Mouse (Mus musculus) heart, postnatal 14 days (tissue): ENCODE results near the gene Ranbp3. TPM values are rescaled to one million over a fixed set of nuclear protein-coding genes. Genes with fewer than 3 reads are reported as not detected.

Experiments
- DNase-seq, 2 experiments: peaks; one replicate each; pipeline ENCODE4 v3.0.0; 2021 to 2022
- intact Hi-C: fragments of 180-260 bp; cut with DNase I; formaldehyde crosslinking; loops from one replicate; pipeline ENCODE4 v1.15.1; 2025
- total RNA-seq, 2 experiments: library from RNA; stranded (reverse); gene quantifications; 2 replicates each; pipeline ENCODE4 v1.2.3; 2021

Gene Ranbp3
- total RNA-seq, 2 experiments from 2014 or later, result 41.8 to 44.7 TPM

DNA sequence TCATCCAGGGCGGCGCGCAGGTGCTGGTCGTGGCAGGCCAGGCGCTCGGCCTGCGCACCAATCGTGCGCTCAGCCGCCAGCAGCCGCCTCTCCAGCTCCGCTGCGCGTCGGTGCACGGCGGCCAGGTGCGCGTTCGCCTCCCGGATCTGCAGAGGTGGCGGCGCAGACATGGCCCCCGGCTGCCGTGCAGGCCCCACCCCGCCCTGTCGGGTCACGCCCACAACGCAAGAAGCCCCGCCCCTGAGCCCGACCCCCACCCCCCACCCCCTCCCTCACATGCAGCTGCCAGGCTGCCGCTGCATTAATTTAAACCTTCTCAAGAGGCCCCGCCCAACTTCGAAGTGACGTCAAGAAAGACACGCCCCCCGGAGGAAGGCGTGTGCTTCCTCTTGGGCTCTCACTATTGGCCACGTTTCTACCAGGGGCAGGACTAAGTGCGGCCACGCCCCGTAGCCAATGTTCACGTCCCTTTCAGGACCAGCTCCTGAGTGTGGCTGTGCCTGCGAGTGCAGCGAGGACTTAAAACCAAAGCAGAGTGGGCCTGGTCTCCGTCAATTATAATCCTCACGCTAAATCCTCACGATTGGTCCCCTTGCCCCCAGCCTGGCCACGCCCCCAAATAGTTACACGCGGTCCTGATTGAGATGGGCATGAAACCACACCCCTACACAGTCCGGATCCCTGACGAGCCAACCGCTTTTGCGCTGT, 43.7 kb downstream of the Ranbp3 start:
- intact Hi-C loops, result no loop called here
- peak; percentile 92 to 96 for DNase-seq

DNA sequence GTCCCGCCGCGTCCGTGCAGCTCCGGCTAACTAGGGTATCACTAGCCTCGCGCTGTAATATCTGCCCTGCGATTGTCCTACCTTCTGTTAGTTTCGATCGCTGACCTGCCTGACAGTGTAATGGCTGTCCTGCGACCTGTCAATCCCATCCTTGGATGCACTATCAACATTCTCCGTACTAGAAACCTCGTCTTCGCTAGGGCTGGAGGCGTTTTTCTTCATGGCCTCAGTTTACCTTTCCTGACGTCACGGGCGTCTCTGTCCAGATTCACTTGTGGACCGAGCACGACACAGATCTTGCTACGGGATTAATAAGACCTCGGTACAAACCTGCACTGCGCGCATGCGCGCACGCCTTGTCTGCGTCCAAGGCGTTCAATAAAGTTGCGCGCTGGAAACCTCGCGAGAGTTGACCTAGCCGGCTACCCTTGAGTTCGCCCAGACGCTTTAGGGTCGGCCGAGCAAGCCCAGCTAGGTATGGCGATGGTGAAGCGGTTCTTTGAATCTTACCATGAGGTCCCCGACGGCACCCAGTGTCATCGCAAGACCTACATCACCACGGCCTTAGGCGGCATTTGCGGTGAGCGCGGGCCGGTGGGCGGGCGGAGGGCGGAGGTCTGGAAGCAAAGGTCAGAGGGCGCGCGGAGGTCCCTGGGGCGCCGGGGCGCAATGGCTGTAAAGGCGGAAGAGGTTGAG, 44.4 kb downstream of the Ranbp3 start, which contains the start of the genes Ndufa11 and Vmac:
Gene Ndufa11 (plus strand): TSS at position 405 of the 696 bp plus-strand sequence.
Gene Vmac (minus strand): TSS at position 660 of the 696 bp plus-strand sequence.
- intact Hi-C loops, result loop anchor here (2.0 kb wide), 1 partner anchor 39 kb away; the partner anchor contains the start of gene Nrtn
- peak; percentile 95 to 96 for DNase-seq

DNA sequence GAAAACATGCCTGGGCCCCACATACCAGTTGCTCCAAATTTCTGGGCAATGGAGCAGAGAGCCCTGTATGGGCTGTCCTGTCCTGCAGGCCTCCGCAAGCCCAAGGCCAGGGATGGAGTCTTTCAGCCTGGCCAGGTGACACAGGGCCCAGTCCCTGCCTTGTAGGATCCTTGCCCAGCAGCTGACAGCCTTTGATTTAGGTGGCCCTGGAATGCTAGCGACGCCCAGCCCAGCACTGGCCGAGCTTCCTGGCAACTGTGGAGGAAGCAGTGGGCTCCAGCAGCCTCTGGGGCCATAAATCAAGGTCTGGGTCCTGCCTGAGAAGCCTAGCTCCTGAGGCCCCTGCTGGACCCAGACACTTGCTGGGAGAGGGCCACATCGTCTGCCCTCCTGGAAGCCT, 49.3 kb downstream of the Ranbp3 start:
- intact Hi-C loops, result no loop called here
- DNase-seq, result no peak

DNA sequence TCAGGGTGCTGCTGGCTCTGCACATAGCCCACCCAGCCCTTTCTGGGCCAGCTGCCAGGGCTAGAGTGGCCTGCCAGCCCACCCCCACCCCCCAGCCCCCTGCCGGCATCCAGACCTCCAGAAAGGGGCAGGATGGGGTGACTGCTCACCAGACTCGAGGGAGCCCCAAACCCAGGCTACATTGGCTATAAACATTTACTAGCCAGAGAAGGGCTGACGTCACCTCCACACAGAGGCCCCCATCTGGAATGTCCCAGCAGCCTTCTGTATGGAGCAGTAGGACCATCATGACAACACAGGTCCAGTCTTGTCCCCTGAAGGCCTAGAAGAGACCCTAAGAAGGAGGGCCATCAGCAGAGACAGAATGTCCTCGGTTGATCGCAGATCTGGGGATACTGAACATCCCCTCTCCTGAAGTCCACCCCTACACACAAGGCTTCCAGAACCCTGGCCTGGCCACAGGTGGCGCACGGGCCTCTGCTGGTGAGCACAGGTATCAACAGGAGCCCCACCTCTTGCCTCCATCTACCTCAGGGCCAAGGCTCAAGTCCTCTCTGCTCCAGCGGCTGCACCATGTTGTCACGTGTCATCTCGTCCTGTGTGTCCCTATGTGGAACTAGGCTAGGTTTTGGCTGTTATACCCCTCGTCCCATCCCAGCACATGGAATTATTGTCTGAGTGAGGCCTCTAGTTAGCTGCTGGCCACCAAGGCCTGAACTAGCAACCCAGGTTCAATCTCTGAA, 50.5 kb downstream of the Ranbp3 start:
- intact Hi-C loops, result no loop called here
- no peak for DNase-seq

DNA sequence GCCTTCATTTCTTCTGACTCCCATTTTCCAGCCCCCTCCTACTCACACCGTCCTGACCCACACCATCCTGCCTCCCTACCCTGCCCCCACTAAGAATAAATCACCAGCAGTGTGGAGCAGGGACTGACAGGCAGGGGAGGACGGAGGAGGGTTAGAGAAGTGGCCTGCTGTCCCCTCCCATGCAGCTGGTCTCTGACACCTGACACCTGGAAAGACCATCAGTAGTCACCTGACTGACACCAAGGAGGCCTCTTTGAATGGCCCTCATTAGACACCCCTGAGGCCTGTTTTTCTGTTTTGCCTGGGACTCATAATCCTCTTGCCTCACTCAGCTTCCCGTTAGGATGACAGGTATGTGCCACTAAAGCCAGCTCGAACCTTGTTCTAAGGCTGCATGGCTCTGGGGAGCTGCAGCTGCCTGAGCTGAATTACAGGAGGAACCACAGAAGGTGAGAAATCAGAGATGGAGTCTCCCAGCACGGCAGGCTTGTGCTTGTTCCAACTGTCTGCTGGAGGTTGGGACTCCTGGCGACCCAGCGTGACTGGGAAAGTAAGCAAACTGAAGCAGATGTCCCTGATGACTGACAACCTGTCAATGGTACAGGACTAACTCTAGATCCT, 54.0 kb downstream of the Ranbp3 start:
- no peak for DNase-seq
- intact Hi-C loops, result no loop called here

DNA sequence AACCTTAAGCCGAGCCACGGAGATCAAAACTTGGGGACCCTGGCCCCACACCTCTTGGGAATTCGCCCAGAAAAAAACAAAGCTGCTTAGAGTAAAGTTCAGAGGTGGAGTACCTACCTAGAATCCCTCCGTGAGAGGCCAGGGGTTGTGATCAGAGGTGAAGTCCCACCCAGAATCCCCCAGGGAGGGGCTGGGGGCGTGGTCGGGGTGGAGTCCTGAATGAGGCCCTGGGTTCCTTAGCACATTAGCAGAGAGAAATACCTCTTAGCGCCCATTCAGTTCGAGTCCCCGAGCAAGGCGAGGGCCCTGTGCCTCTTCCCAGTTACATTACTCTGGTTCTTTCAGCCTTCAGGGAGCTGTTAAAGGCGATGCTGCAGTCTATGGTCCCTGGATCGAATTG, 54.6 kb downstream of the Ranbp3 start:
- intact Hi-C loops, result no loop called here
- DNase-seq, result no peak

DNA sequence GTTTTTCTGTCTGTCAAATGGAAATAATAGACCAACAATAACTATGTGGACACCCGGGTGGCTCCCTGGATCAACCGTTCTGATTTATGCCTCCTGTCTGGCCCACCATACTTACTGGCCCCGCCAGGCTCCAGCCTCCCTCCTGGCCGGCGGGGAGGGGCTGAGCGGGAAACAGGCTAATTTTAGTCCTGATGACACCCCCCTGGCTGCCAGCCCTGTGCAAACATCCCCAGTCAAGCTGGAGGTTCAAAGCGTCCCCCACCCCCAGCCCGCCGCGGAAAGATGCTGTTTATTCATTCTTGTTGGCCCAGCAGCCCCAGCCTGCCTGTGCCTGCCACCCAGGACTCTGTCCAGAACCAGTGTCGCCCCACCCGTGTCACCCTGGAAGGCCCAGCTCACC, 55.0 kb downstream of the Ranbp3 start:
- DNase-seq, result peak in 1 of 2 experiments; percentile 51
- intact Hi-C loops, result no loop called here

DNA sequence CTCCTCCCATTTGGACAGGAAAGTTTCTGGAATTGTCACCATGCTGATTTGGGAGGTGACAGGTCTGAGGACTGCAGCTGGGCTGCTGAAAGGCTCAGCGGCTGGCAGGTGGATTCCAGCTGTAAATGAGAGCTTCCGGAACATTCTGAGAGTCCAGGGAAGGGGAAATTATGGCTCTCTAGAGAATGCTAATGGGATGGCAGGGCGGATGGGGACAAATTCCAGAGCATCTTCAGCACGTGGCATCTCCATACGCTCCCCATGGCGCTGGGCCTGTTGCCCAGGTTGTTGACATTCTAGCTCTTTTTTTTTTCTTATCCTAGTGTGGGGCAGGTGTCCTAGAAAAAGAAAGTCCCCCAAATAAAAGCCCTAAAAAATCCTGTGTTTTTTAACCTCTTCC, 56.1 kb downstream of the Ranbp3 start:
- DNase-seq, result no peak
- intact Hi-C loops, result no loop called here

DNA sequence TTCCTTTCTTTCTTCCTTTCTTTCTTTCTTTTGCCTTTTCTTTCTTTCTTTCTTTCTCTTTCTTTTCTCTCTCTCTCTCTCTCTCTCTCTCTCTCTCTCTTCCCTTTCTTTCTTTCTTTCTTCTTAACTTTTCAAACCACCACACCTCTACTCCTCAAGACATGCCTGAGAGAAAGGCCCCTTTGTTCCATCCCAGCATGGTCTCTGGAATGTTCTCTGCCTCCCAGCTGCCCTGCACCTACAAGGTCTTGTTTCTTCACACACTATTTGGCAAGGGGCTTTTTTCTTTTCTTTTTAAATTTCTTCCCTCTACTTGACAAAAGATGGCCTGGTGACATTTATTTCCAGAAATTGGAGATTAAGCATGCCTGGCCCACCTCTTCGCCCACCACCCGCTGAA, 56.6 kb downstream of the Ranbp3 start:
- no peak for DNase-seq
- intact Hi-C loops, result no loop called here

DNA sequence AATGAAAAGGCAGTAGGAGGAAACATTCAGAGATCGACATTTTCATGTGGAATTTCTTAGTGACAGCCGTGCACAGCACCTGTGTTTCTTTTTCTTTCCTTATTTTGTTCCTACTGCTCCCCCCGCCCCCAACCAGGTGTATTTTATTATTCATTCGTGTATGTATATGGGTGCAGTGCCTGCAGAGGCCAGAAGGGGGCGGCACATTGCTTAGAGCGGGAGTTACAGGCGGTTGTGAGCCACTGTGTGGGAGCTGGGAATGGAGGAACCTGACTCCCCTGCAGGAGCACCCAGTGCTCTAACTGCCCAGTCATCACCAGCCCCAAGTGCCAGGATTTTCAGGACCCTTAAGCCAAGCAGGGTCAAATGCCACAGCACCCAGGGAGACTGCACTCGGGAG, 63.4 kb downstream of the Ranbp3 start:
- DNase-seq, result no peak
- intact Hi-C loops, result no loop called here

DNA sequence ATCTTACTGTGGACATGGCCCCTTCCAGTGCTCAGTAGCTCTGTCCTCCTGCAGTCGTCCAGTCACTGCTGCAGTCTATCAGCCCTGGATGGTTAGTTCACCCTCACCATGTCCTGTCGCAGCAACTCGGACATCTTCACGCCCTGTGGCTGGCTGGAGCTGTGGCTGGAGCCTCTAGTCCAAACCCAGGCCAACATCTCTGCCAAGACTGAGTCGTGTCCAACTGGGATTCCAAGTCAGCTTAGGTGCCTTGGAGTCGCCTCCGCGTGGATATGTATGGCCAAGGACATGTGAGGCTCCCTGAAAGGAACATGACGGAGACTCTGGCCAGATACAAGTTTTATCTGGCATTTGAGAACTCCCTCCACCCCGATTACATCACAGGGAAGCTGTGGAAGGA, 65.1 kb downstream of the Ranbp3 start:
- intact Hi-C loops, result no loop called here
- DNase-seq, result no peak

DNA sequence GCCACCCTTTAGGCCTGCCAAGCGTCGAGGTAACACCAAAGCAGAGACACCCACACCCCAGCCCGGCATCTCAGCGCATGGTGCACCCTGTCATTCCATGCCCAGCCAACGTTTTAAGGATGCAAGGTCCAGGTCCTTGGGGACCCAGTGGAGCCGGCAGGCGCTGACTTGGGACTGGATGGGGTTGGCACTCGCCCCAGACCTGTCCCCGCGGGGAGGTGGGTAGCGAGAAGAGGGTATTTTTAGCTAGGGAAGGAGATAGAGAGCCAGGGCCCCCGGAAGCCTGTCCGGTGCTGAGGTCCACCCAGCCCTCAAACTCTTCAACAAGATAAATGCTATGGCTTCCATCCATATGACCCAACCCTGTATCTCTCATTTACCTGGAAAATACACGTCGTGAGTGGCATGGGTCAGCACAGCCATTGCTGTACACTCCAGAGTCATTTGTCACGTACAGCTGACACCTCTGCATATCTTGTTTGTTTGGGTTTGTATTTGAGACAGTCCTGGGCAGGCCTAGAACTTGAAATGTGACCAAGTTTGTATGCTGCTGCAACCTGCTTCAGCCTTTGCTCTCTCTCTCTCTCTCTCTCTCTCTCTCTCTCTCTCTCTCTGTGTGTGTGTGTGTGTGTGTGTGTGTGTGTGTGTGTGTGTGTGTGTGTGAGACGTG, 67.2 kb downstream of the Ranbp3 start:
- peak in 1 of 2 experiments; percentile 67 for DNase-seq
- intact Hi-C loops, result no loop called here

DNA sequence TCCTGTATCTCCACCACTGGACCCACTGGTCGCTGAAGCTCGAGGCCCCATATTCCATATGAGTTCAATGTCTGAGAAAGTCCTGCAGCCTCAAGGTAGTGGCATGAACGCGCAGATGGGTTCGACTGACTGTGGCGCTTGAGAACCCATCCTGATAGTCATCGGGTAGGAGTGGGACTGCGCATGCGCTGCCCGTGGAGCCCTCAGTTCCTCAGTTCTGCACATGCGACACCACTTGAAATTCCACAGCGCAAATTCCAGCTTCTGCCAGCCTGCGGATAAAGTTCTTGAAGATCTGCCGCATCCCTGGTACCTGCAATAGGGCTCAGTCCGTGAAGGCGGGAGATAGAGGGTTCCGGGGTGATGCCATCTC, 67.7 kb downstream of the Ranbp3 start:
- intact Hi-C loops, result no loop called here
- DNase-seq, result no peak

DNA sequence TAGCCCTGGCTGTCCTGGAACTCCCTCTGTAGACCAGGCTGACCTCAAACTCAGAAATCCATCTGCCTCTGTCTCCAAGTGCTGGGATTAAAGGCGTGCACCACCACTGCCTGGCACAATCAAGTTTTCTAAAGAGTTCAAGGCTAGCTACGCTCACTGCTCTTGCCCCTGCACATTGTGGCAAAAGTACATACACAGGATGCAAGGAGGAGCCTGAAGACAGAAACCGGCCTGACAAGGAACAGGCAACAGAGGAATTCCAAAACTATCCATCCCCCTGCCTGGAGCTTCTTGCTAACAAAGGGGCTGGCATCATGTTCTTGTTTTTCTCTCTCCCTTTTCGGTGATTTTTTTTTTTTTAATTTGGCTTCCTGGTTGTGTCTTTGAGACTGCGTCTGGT, 71.1 kb downstream of the Ranbp3 start:
- intact Hi-C loops, result no loop called here

DNA sequence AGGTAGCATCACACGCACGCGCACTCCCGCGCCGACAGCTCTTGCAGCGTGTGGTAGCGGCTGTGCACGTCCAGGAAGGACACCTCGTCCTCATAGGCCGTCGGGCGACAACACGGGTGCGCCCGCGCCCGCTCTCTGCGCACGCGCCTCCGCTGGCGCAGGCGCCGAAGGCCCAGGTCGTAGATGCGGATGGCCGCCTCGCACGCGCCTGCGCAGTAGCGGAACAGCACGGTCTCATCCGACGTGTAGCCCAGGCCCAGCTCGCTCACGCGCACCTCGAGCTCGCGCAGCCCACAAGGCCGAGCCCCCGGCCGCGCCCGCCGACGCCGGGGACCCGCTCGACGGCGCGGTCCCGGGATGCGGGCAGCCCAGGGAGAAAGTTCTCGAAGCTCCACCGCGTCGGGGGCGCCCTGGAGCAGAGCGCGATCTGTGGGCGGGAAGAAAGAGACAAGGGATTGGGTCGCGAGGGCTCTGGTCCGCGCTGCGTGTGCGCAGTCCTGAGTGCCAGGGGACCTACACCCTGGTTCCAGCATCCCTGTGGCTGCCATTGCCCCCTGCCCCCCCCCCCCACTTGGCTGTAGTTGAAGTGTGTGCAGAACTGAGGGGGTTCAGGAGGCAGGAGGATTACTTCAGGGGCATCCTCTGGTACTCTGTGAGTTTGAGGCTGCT, 78.4 kb downstream of the Ranbp3 start:
- intact Hi-C loops, result no loop called here
- DNase-seq, result peak; percentile 49 to 58

More for the DNA sequence above, 71.1 kb downstream of the Ranbp3 start:
- DNase-seq, result no peak

DNA sequence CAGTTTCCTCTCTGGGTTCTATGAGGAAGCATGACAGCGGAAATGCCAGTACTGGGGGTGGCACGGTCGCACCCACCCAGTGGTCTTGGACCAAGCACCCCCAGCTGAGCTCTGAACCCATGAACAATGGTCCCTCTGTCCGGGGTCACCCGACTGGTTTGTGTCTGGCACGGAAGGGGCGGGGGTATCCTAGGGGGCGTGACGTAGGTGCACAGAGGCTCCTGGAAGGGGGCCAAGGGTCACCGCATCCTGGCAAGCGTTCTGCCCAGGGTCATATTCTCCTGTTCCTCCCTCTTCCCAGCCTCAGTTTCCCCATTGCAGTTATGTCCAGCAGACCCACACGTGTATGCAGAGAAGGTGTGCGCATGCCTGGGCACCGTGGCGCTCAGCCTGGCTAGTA, 80.4 kb downstream of the Ranbp3 start:
- intact Hi-C loops, result no loop called here
- DNase-seq, result no peak

DNA sequence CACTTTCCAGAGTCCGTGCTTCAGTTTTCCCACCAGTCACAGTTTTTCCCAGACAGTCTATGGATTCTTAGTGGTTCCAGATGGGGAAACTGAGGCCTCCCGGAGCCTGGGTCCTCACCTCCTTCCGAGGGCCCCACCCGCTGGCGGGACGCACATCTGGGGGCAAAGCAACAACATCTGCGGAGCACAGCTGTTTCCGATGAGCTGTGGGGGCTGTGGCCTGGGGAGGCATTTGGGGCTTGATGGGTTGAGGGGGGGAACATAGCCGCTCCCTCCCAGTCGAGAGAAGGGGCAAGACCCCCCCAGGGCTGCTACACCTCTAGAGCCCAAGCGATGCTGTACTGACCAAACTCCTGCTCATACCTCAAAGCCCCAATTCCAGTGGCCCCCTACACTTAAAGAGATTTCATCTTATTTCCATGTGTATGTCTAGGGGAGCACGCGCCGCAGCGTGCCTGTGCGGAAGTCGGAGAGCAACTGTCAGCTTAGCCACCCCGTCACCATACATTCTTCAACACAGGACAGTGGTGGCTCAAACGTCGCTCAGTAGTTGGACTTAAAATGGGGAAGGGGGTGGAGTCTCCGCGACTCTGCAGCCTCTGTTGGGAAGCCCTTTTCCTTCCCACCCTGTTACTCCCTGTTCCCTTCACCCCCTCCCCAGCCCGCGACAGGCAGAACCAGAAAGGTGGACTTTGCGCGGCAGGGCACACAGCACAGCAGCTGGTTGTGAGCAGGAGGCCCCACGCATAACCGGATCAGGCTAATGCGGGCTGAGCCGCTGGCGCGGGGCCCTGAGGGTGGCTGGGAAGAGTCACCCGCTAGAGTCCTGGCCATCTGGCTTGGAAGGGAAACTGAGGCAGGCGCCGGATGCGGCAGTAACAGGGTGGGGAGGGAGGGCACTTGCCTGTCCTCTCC, 81.4 kb downstream of the Ranbp3 start:
- no peak for DNase-seq
- intact Hi-C loops, result loop anchor here (5.0 kb wide), 1 partner anchor 67 kb away; no protein-coding TSS in a partner anchor

DNA sequence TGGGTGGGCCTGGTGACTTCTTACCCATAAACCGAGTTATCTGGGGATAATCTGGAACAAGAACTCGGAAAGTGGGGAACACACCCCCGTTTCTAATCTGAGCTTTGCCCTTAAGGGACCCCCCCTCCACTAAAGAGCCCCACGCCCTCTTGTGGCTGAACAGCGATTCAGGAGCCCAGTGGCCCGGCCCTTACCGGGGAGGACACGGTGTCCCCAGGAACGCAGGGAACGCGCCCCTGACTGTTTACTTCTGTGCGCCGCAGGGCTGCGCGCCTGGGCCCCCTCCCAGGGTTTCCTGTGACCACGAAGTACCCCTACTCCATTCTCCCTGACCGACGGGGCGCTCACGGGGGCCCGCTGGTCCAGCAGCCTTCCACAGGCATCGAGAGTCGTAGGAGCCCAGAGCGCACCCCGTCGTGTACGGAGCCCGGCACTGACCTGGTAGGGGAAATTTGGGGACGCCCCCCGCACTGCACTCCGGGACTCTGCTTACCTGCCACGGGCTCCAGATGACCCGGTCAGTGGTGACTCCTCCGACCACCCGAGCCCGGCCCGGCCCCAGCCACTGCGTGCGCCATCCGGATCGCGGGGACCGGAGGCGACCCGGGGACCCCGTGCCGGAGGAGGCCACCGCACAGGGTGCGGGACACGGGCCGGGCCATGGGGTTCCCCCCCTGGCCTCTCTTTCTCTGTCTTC, 83.8 kb downstream of the Ranbp3 start:
- intact Hi-C loops, result loop anchor here (2.0 to 5.0 kb wide), 2 partner anchors 38 to 70 kb away; partner anchors contain the start of gene Vmac
- peak; percentile 43 to 62 for DNase-seq
